Mouse (Mus musculus): Measurements from ENCODE around the gene Gdi1.
"Not testable (repeated sequence)": the region's sequence is repeated elsewhere in the genome, so short reads cannot be mapped to it uniquely, and the experiment has no call there.

The Gdi1 gene

GRCm38 (mm10) chrX:74329215-74329671 is 24.4 kb downstream of the Gdi1 start:
- no peak for DNase-seq (ENCODE audit: low read depth)

GRCm38 (mm10) chrX:74330166-74330930 is 25.6 kb downstream of the Gdi1 start:
- DNase-seq (ENCODE audit: low read depth): peak; percentile 8

- no peak for DNase-seq (ENCODE audit: low read depth)
These were observed 48.1 kb downstream of the Gdi1 start for GRCm38 (mm10) chrX:74352645-74353466.

- peak; percentile 90 for DNase-seq (ENCODE audit: low read depth)
These were observed 48.6 kb downstream of the Gdi1 start, which contains the start of gene Lage3 for GRCm38 (mm10) chrX:74353467-74353770. Lage3 (minus strand) TSS chrX:74353618.

- DNase-seq (ENCODE audit: low read depth): not testable (repeated sequence)
These were observed 52.3 kb downstream of the Gdi1 start for GRCm38 (mm10) chrX:74357069-74357468.

GRCm38 (mm10) chrX:74359171-74359570 is 54.4 kb downstream of the Gdi1 start:
- DNase-seq (ENCODE audit: low read depth): no peak
